Mouse (Mus musculus) ES-E14 (cell line): ENCODE data around the gene Frmd6. TPM values are rescaled to one million over a fixed set of nuclear protein-coding genes. Genes with fewer than 3 reads are reported as not detected.
A peak's percentile ranks its signal among the peaks of the same experiment; 100 is the strongest.

ENCODE experiments used
- DNase-seq: peaks from one replicate; pipeline ENCODE4 v3.0.0-alpha.2; 2013; ENCODE audit warnings: low read depth, low spot score
- H3K27ac ChIP-seq: 2 replicates; pipeline ENCODE4 v1.5.1; 2012; ENCODE audit warnings: low read depth, mild to moderate bottlenecking, low read length, moderate library complexity, mixed read lengths; ENCODE audit not compliant: poor library complexity, insufficient read depth, severe bottlenecking
- H3K36me3 ChIP-seq: 2 replicates; pipeline ENCODE4 v1.6.1; 2012; ENCODE audit warnings: mild to moderate bottlenecking, low read length, moderate library complexity, mixed read lengths; ENCODE audit not compliant: control insufficient read depth, poor library complexity, insufficient read depth, severe bottlenecking
- H3K4me1 ChIP-seq, 2 experiments: fragments of 150-350 bp in 1 of 2; sonication (generic) in 1 of 2; 2 replicates each; pipeline ENCODE4 v1.6.1; 2012; ENCODE audit warnings: low read length in 2 of 2, mild to moderate bottlenecking in 1 of 2, mixed read lengths in 1 of 2; ENCODE audit not compliant: control insufficient read depth in 2 of 2, insufficient read depth in 2 of 2, poor library complexity in 1 of 2
- H3K4me3 ChIP-seq, 2 experiments: fragments of 150-350 bp in 1 of 2; sonication (generic) in 1 of 2; 2 replicates each; pipeline ENCODE4 v1.5.1; 2012; ENCODE audit warnings: low read length in 2 of 2, low read depth in 1 of 2, mild to moderate bottlenecking in 1 of 2, mixed read lengths in 1 of 2; ENCODE audit not compliant: insufficient read depth in 1 of 2, poor library complexity in 1 of 2, severe bottlenecking in 1 of 2
- H3K9ac ChIP-seq: 2 replicates; pipeline ENCODE4 v1.6.1; 2012; ENCODE audit warnings: low read depth, mild to moderate bottlenecking, low read length, mixed read lengths; ENCODE audit not compliant: poor library complexity, insufficient read depth, severe bottlenecking
- H3K9me3 ChIP-seq: fragments of 150-350 bp; sonication (generic); 2 replicates; pipeline ENCODE4 v1.6.1; 2012; ENCODE audit warnings: low read depth, mild to moderate bottlenecking, low read length; ENCODE audit not compliant: control insufficient read depth, insufficient read depth
- CHD2 ChIP-seq: IDR thresholded peaks from 2 replicates; pipeline ENCODE4 v1.6.1; 2014; ENCODE audit warnings: mild to moderate bottlenecking, low read depth, low read length, inconsistent platforms
- HCFC1 ChIP-seq: IDR thresholded peaks from 2 replicates; pipeline ENCODE4 v1.6.1; 2012; ENCODE audit warnings: low read length, inconsistent platforms, borderline replicate concordance; ENCODE audit not compliant: insufficient read depth
- MAFK ChIP-seq: IDR thresholded peaks from 2 replicates; pipeline ENCODE4 v1.6.1; 2014; ENCODE audit warnings: mild to moderate bottlenecking, low read depth, low read length, inconsistent platforms; ENCODE audit not compliant: insufficient read depth
- ZC3H11A ChIP-seq: IDR thresholded peaks from 2 replicates; pipeline ENCODE4 v1.6.1; 2012; ENCODE audit warnings: low read depth, mild to moderate bottlenecking, inconsistent platforms, low read length, borderline replicate concordance
- ZNF384 ChIP-seq: IDR thresholded peaks from 2 replicates; pipeline ENCODE4 v1.6.1; 2012; ENCODE audit warnings: low read depth, low read length, inconsistent platforms
- in situ Hi-C, 2 experiments: fragments of 600-800 bp; cut with MboI; formaldehyde crosslinking; loops; one replicate each; pipeline ENCODE4 v1.15.1; 2025; ENCODE audit warnings: low sequenced_read_pairs in 2 of 2, inconsistent platforms in 1 of 2; ENCODE audit not compliant: unreplicated experiment in 2 of 2
- total RNA-seq: library from RNA; depleted of rRNA; stranded (reverse); fragments of 300-350 nt; gene quantifications from 2 replicates; pipeline ENCODE4 v1.2.3, GENCODE M21; 2012

Gene Frmd6
- total RNA-seq, 1 experiment: 22.5 TPM

DNA sequence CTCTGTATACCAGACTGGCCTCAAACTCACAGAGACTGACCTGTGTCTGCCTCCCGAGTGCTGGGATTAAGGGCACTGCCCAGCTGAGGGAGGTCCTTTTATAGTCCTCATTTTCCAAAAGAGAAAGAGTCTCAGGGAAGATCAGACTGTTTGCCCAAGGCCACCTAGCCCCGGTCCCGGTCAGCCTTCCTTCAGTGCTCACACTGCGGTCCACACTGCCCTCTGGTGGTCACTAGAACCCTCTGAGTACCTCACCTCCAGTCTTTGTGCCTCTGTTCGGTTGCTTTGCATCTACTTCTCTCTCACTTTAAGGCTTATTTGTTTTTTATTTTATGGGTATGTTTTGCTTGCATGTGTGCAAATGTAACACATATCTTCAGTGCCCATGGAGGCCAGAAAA is 85.7 kb downstream of the Frmd6 start:
- Histone ChIP-seq H3K27ac (no peak overlapping the region), H3K4me3 (no peak overlapping the region), H3K9ac (no peak overlapping the region), H3K4me1 (peaks cover 4 to 6% of the 10 kb centered on the region in 2 experiments; a peak in 3 of 4 replicates), H3K36me3 (no peaks in the 10 kb centered on the region), H3K9me3 (no peaks in the 10 kb centered on the region)
- peak; percentile 68 for DNase-seq
- TF ChIP-seq ZC3H11A: peak; percentile 96; the same call in 1 of the 2 replicates
- no peak for TF ChIP-seq CHD2
- TF ChIP-seq ZNF384: no peak
- in situ Hi-C loops: loop anchor here in 1 of 2 experiments (5.0 kb wide), 1 partner anchor 414 kb away; no protein-coding TSS in a partner anchor

GRCm38 (mm10) chr12:70911676-70912379 is 86.5 kb downstream of the Frmd6 start:
- no peaks in the 10 kb centered on the region for H3K36me3 ChIP-seq
- TF ChIP-seq ZC3H11A: no peak
- TF ChIP-seq ZNF384: no peak
- no peak for TF ChIP-seq MAFK
- TF ChIP-seq HCFC1: no peak
- TF ChIP-seq CHD2: no peak
- in situ Hi-C loops: loop anchor here in 1 of 2 experiments (5.0 kb wide), 1 partner anchor 415 kb away; no protein-coding TSS in a partner anchor
- no peak overlapping the region for H3K9ac ChIP-seq
- peaks cover 4% of the 10 kb centered on the region; the same call in 1 of the 2 replicates for H3K9me3 ChIP-seq
- H3K4me3 ChIP-seq: no peak overlapping the region
- no peak for DNase-seq
- peaks cover 2 to 6% of the 10 kb centered on the region in 2 experiments; a peak in 3 of 4 replicates for H3K4me1 ChIP-seq
- H3K27ac ChIP-seq: no peak overlapping the region

DNA sequence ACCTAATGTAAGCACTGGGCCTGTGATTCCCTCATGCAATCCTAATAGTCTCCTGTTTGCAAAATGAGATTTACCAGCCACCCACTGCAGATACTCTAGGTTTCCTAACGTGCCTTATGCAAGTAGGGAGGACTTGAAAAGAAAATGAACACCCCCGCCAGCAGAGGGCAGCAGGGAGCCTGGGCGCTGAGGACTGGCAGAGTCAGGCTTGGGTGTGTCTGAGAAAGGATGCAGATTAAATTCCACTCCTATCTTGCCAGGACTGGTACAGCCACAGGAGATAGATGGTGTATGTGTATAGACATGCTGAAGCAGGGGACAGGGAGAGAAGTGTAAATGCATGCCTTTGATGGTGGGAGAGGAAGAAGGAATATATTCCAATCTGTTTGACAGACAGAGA is 88.1 kb downstream of the Frmd6 start:
- H3K9ac ChIP-seq: no peak overlapping the region
- in situ Hi-C loops: loop anchor here in 1 of 2 experiments (5.0 kb wide), 1 partner anchor 416 kb away; no protein-coding TSS in a partner anchor
- peak; percentile 60 for DNase-seq
- H3K36me3 ChIP-seq: no peaks in the 10 kb centered on the region
- H3K4me1 ChIP-seq: peaks cover 0 to 3% of the 10 kb centered on the region in 2 experiments; a peak in 1 of 4 replicates
- peaks cover 10% of the 10 kb centered on the region for H3K9me3 ChIP-seq
- TF ChIP-seq HCFC1 (no peak), MAFK (no peak), CHD2 (no peak), ZC3H11A (no peak), ZNF384 (no peak)
- no peak overlapping the region for H3K27ac ChIP-seq
- H3K4me3 ChIP-seq: no peak overlapping the region

GRCm38 (mm10) chr12:70914387-70914786 is 89.1 kb downstream of the Frmd6 start:
- no peak for TF ChIP-seq MAFK
- no peak for TF ChIP-seq ZC3H11A
- no peak for TF ChIP-seq ZNF384
- TF ChIP-seq CHD2: no peak
- TF ChIP-seq HCFC1: no peak
- Histone ChIP-seq H3K9ac (no peak overlapping the region), H3K9me3 (peaks cover 10% of the 10 kb centered on the region), H3K4me3 (no peak overlapping the region), H3K4me1 (peaks cover 0 to 3% of the 10 kb centered on the region in 2 experiments; a peak in 1 of 4 replicates), H3K36me3 (no peaks in the 10 kb centered on the region), H3K27ac (no peak overlapping the region)
- DNase-seq: no peak
- in situ Hi-C loops: loop anchor here in 1 of 2 experiments (5.0 kb wide), 1 partner anchor 417 kb away; no protein-coding TSS in a partner anchor
